Mouse (Mus musculus) C2C12 (cell line): ENCODE measurements at regions not wholly inside any gene's neighbourhood (a gene's known extent, or its start where the extent isn't known, plus 50 kb on each side); places are given as distances from the start of the nearest gene placed in this dataset.

Experiments
- CTCF ChIP-seq: IDR thresholded peaks from one replicate; pipeline ENCODE4 v1.5.1; 2011; ENCODE audit not compliant: control insufficient read depth, insufficient read depth, insufficient read length
- MAX ChIP-seq: IDR thresholded peaks from one replicate; pipeline ENCODE4 v1.6.1; 2011; ENCODE audit warnings: mild to moderate bottlenecking, control low read depth
- MYOD1 ChIP-seq: IDR thresholded peaks from one replicate; pipeline ENCODE4 v1.6.1; 2011; ENCODE audit warnings: low read depth; ENCODE audit not compliant: control insufficient read depth, insufficient read length
- USF1 ChIP-seq: IDR thresholded peaks from one replicate; pipeline ENCODE4 v1.6.1; 2011; ENCODE audit warnings: low read depth, mild to moderate bottlenecking, control low read depth, moderate library complexity

DNA sequence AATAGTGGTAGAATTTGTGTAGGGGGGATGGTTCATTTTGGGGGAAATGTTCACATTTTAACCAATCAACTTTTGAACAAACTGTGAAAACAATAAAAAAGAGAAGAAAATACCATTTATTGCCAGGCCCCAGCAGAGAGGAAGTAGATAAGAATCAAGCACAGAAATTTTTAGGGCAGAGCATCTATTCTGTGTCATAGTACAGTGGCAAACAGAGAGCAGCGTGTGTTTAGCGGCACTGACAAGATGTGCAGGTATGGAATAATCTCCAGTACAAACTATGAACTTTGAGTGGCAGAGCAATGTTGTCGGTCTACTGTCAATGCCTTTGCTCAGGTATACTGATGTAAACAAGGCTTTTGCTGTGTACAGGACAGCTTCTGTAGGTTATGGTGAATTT is 99.4 kb upstream of the Bmper start:
- TF ChIP-seq CTCF = no peak
- TF ChIP-seq USF1 = no peak
- no peak for TF ChIP-seq MYOD1
- TF ChIP-seq MAX = no peak
